Mouse (Mus musculus): ENCODE data around the gene Rpl24. TPM values are rescaled to one million over a fixed set of nuclear protein-coding genes. Genes with fewer than 3 reads are reported as not detected.

Rpl24 gene
- polyA plus RNA-seq, 1 experiment from 2014 or later = 300 TPM

GRCm38 (mm10) chr16:55964126-55964949 is 1.7 kb upstream of the Rpl24 start:
- H3K4me1 ChIP-seq (ENCODE audit: control insufficient read depth, low read depth, low read length) = peaks cover 15% of the 10 kb centered on the region
- no peak for ATAC-seq (ENCODE audit: low read depth)

GRCm38 (mm10) chr16:55967221-55967620 is 1.1 kb downstream of the Rpl24 start:
- H3K4me2 ChIP-seq (ENCODE audit: low read depth, low read length) = peak overlapping the region; percentile 88
- 13% methylated on average over 1 of the region's 1 CpGs for WGBS (ENCODE audit: insufficient replicate concordance)
- H3K27me3 ChIP-seq (ENCODE audit: control insufficient read depth, insufficient read depth, low read depth, low read length) = no peaks in the 10 kb centered on the region
- H3K9ac ChIP-seq (ENCODE audit: low read depth, low read length) = peak overlapping the region; percentile 71
- no peaks in the 10 kb centered on the region for H3K9me3 ChIP-seq (replicated peaks; ENCODE audit: control insufficient read depth, low read length)
- peak overlapping the region; percentile 66 for H3K27ac ChIP-seq (ENCODE audit: low read length)
- H3K36me3 ChIP-seq (ENCODE audit: control insufficient read depth, insufficient read depth) = peaks cover 34% of the 10 kb centered on the region
- peak overlapping the region; percentile 72 for H3K4me3 ChIP-seq (ENCODE audit: low read depth, low read length)
- ATAC-seq (ENCODE audit: low read depth) = no peak
- peaks cover 18% of the 10 kb centered on the region for H3K4me1 ChIP-seq (ENCODE audit: control insufficient read depth, low read depth, low read length)

More at GRCm38 (mm10) chr16:55964126-55964949, 1.7 kb upstream of the Rpl24 start:
- Histone ChIP-seq H3K27ac (ENCODE audit: low read length) (no peak overlapping the region), H3K4me3 (ENCODE audit: low read depth, low read length) (no peak overlapping the region), H3K9me3 (replicated peaks; ENCODE audit: control insufficient read depth, low read length) (no peaks in the 10 kb centered on the region), H3K4me2 (ENCODE audit: low read depth, low read length) (no peak overlapping the region), H3K36me3 (ENCODE audit: control insufficient read depth, insufficient read depth) (peaks cover 8% of the 10 kb centered on the region), H3K27me3 (ENCODE audit: control insufficient read depth, insufficient read depth, low read depth, low read length) (no peaks in the 10 kb centered on the region), H3K9ac (ENCODE audit: low read depth, low read length) (no peak overlapping the region)
- 53% methylated on average over 4 of the region's 4 CpGs for WGBS (ENCODE audit: insufficient replicate concordance)

DNA sequence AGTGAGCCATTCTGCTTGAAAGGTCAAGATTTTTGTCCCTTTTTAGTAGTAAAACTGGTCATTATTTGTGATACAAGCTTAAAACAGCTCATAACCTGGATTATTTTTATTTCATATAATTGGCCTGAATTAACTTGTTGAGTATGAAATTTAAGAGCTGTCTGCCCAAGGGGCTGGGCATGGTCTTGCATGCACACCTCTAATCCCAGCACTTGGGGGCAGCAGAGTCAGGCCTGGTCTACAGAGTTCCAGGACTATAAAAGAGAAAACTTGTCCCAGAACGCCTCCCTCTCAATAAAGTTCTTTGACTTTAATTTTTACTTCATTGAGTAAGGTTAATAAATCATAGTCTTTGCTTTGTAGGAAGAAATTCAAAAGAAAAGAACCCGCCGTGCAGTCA is 3.1 kb downstream of the Rpl24 start:
- Histone ChIP-seq H3K9ac (ENCODE audit: low read depth, low read length) (no peak overlapping the region), H3K36me3 (ENCODE audit: control insufficient read depth, insufficient read depth) (peaks cover 35% of the 10 kb centered on the region), H3K4me1 (ENCODE audit: control insufficient read depth, low read depth, low read length) (peaks cover 25% of the 10 kb centered on the region), H3K4me2 (ENCODE audit: low read depth, low read length) (no peak overlapping the region), H3K27ac (ENCODE audit: low read length) (no peak overlapping the region), H3K27me3 (ENCODE audit: control insufficient read depth, insufficient read depth, low read depth, low read length) (no peaks in the 10 kb centered on the region), H3K9me3 (replicated peaks; ENCODE audit: control insufficient read depth, low read length) (no peaks in the 10 kb centered on the region), H3K4me3 (ENCODE audit: low read depth, low read length) (no peak overlapping the region)
- 77% methylated on average over 3 of the region's 3 CpGs for WGBS (ENCODE audit: insufficient replicate concordance)
- ATAC-seq (ENCODE audit: low read depth) = no peak

DNA sequence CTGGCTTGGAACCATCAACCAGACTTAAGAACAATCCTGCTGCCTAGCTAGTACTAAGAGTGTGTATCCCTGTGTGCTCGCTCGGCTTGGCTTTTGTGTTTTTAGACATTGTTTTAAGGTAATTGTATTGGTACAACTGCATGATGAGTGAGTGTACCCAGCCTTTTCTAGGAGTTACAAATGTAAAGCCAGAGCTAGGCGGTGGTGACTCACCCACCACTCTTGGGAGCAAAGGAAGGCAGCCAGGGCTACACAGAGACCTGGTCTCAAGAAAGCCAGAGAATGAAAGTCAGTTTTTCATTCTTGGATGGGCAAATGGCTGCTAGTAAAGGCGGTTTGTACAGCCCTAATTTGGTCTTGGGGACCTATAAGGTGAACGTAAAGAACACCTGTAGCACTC is 4.3 kb downstream of the Rpl24 start:
- peaks cover 35% of the 10 kb centered on the region for H3K36me3 ChIP-seq (ENCODE audit: control insufficient read depth, insufficient read depth)
- H3K4me2 ChIP-seq (ENCODE audit: low read depth, low read length) = no peak overlapping the region
- no peaks in the 10 kb centered on the region for H3K9me3 ChIP-seq (replicated peaks; ENCODE audit: control insufficient read depth, low read length)
- H3K9ac ChIP-seq (ENCODE audit: low read depth, low read length) = no peak overlapping the region
- H3K27me3 ChIP-seq (ENCODE audit: control insufficient read depth, insufficient read depth, low read depth, low read length) = no peaks in the 10 kb centered on the region
- peaks cover 28% of the 10 kb centered on the region for H3K4me1 ChIP-seq (ENCODE audit: control insufficient read depth, low read depth, low read length)
- ATAC-seq (ENCODE audit: low read depth) = no peak
- 87% methylated on average over 5 of the region's 5 CpGs for WGBS (ENCODE audit: insufficient replicate concordance)
- H3K4me3 ChIP-seq (ENCODE audit: low read depth, low read length) = no peak overlapping the region
- H3K27ac ChIP-seq (ENCODE audit: low read length) = no peak overlapping the region

GRCm38 (mm10) chr16:55971735-55972615 is 5.9 kb downstream of the Rpl24 start:
- peaks cover 32% of the 10 kb centered on the region for H3K4me1 ChIP-seq (ENCODE audit: control insufficient read depth, low read depth, low read length)
- peaks cover 35% of the 10 kb centered on the region for H3K36me3 ChIP-seq (ENCODE audit: control insufficient read depth, insufficient read depth)
- no peak for ATAC-seq (ENCODE audit: low read depth)
- H3K27me3 ChIP-seq (ENCODE audit: control insufficient read depth, insufficient read depth, low read depth, low read length) = no peaks in the 10 kb centered on the region
- no peak overlapping the region for H3K4me2 ChIP-seq (ENCODE audit: low read depth, low read length)
- H3K9ac ChIP-seq (ENCODE audit: low read depth, low read length) = no peak overlapping the region
- 64% methylated on average over 6 of the region's 6 CpGs for WGBS (ENCODE audit: insufficient replicate concordance)
- H3K4me3 ChIP-seq (ENCODE audit: low read depth, low read length) = no peak overlapping the region
- no peaks in the 10 kb centered on the region for H3K9me3 ChIP-seq (replicated peaks; ENCODE audit: control insufficient read depth, low read length)
- peak overlapping the region; percentile 12; the same call in 1 of the 2 replicates for H3K27ac ChIP-seq (ENCODE audit: low read length)

DNA sequence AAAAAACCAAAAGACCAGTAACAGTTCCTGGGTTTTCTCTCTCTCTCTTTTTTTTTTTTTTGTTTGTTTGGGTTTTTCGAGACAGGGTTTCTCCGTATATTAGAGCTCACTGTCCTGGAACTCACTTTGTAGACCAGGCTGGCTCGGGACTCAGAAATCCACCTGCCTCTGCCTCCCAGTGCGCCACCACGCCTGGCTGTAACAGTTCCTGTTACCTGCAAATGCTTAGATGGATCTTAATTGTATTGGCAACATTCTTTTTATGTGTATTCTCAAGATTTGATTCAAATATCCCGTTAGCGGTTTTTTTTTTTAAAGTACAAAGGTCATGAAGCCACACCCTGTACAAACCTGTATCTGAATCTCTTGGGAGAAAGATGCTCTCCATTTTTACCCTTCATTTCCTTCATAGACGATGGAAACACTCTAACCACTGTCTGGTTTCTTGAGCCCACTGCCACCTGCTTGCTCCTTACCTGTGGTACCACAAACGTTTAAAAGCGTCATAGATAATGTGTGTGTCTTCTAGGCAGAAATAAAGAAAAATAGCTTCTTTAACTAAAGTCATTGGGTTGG is 6.6 kb downstream of the Rpl24 start:
- Histone ChIP-seq H3K9ac (ENCODE audit: low read depth, low read length) (peak overlapping the region; percentile 98), H3K27ac (ENCODE audit: low read length) (peak overlapping the region; percentile 94), H3K36me3 (ENCODE audit: control insufficient read depth, insufficient read depth) (peaks cover 35% of the 10 kb centered on the region), H3K4me2 (ENCODE audit: low read depth, low read length) (peak overlapping the region; percentile 71), H3K27me3 (ENCODE audit: control insufficient read depth, insufficient read depth, low read depth, low read length) (no peaks in the 10 kb centered on the region), H3K4me1 (ENCODE audit: control insufficient read depth, low read depth, low read length) (peaks cover 27% of the 10 kb centered on the region), H3K4me3 (ENCODE audit: low read depth, low read length) (peak overlapping the region; percentile 99), H3K9me3 (replicated peaks; ENCODE audit: control insufficient read depth, low read length) (no peaks in the 10 kb centered on the region)
- WGBS (ENCODE audit: insufficient replicate concordance) = 45% methylated on average over 10 of the region's 10 CpGs
- ATAC-seq (ENCODE audit: low read depth) = no peak

DNA sequence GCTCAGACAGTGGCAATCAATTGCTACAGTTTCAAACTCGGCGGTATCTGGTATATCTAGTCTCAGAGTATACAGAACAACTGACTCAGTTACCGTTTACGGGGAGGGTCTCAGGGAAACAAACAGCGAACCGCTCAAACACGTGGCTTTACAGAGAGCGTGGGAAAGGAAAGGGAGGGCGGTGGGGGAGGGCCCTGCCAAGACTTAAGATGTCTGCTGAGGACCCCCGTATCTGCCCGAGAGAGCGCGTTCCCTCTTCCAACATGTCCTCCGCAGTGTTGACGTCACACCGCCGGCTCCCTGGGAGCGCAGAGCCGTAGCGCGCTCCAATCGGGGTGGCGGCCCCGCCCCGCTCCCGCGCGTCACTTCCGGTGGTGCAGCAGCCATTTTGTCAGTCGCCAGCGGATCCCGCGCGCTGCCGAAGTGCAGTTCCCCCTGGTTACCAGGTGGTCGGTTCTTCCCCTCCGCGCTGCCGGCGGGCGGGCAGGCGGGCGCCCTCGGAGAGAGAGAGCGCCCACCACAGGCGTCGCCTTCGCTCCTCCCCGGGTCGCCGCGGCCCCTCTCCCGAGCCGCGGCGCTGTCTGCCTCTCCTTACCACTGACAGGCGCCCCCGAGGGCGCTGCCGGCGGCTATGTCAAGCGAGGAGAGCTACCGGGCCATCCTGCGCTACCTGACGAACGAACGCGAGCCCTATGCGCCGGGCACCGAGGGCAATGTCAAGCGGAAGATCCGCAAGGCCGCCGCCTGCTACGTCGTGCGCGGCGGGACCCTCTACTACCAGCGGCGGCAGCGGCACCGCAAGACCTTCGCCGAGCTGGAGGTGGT is 7.6 kb downstream of the Rpl24 start, which contains the start of gene Zbtb11:
Gene Zbtb11, plus strand, starts transcription at position 453 of the 825 bp plus-strand sequence.
- no peaks in the 10 kb centered on the region for H3K27me3 ChIP-seq (ENCODE audit: control insufficient read depth, insufficient read depth, low read depth, low read length)
- H3K4me2 ChIP-seq (ENCODE audit: low read depth, low read length) = peak within 1 kb of the TSS; percentile 92
- H3K9ac ChIP-seq (ENCODE audit: low read depth, low read length) = peak within 1 kb of the TSS; percentile 98
- ATAC-seq (ENCODE audit: low read depth) = peak; percentile 91
- WGBS (ENCODE audit: insufficient replicate concordance) = under 1% methylated on average over 78 of the region's 86 CpGs
- H3K4me3 ChIP-seq (ENCODE audit: low read depth, low read length) = peak within 1 kb of the TSS; percentile 99
- H3K27ac ChIP-seq (ENCODE audit: low read length) = peak within 1 kb of the TSS; percentile 94
- H3K9me3 ChIP-seq (replicated peaks; ENCODE audit: control insufficient read depth, low read length) = no peaks in the 10 kb centered on the region
- peaks cover 25% of the 10 kb centered on the region for H3K4me1 ChIP-seq (ENCODE audit: control insufficient read depth, low read depth, low read length)
- H3K36me3 ChIP-seq (ENCODE audit: control insufficient read depth, insufficient read depth) = peaks cover 32% of the 10 kb centered on the region

DNA sequence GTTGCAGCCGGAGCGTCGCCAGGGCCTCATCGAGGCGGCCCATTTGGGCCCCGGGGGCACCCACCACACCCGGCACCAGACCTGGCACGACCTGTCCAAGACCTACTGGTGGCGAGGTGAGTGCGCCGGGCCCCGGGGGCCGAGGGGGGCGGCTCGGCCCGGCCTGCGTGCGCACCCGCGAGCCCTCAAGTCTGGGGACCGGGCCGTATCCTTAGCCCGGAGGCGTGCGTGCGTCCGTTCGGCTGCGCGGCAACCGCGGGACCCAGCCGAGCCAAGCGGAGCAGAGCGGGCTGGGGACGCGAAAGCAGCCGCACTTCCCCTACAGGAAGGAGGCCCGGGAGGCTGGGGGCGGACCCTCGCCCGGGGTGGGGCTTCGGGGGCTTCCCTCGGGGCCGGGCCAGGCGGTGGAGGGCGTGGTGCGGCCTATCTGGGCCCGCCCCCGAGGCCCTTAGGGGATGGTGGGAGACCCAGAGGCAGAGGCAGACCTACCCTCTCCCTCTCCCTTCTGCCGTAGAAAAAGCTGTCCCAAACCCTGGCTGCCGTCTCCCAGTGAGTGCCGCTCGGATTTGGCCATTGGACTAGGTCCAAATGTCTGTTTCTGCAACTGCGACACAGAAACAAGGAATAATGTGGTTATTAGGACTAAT is 8.3 kb downstream of the Rpl24 start:
- Histone ChIP-seq H3K27ac (ENCODE audit: low read length) (peak overlapping the region; percentile 94), H3K36me3 (ENCODE audit: control insufficient read depth, insufficient read depth) (peaks cover 26% of the 10 kb centered on the region), H3K4me2 (ENCODE audit: low read depth, low read length) (peak overlapping the region; percentile 92), H3K4me1 (ENCODE audit: control insufficient read depth, low read depth, low read length) (peaks cover 22% of the 10 kb centered on the region), H3K27me3 (ENCODE audit: control insufficient read depth, insufficient read depth, low read depth, low read length) (no peaks in the 10 kb centered on the region), H3K9me3 (replicated peaks; ENCODE audit: control insufficient read depth, low read length) (no peaks in the 10 kb centered on the region), H3K4me3 (ENCODE audit: low read depth, low read length) (peak overlapping the region; percentile 99), H3K9ac (ENCODE audit: low read depth, low read length) (peak overlapping the region; percentile 98)
- WGBS (ENCODE audit: insufficient replicate concordance) = under 1% methylated on average over 55 of the region's 55 CpGs
- ATAC-seq (ENCODE audit: low read depth) = peak; percentile 87
